Mouse (Mus musculus) brain, embryonic 14.5 days (tissue): ENCODE data around the gene Pemt.

Source experiments
- CTCF ChIP-seq: fragments of 200-500 bp; IDR thresholded peaks from 2 replicates; pipeline ENCODE4 v1.5.1; 2012; ENCODE audit warnings: inconsistent platforms, mild to moderate bottlenecking, moderate library complexity, borderline replicate concordance; ENCODE audit not compliant: insufficient read depth, insufficient read length; ENCODE audit errors: extremely low read depth
- POLR2A ChIP-seq: fragments of 200-500 bp; IDR thresholded peaks from 2 replicates; pipeline ENCODE4 v1.6.1; 2012; ENCODE audit warnings: mild to moderate bottlenecking, inconsistent platforms, borderline replicate concordance; ENCODE audit not compliant: poor library complexity, insufficient read depth, insufficient read length, severe bottlenecking; ENCODE audit errors: extremely low read depth

DNA sequence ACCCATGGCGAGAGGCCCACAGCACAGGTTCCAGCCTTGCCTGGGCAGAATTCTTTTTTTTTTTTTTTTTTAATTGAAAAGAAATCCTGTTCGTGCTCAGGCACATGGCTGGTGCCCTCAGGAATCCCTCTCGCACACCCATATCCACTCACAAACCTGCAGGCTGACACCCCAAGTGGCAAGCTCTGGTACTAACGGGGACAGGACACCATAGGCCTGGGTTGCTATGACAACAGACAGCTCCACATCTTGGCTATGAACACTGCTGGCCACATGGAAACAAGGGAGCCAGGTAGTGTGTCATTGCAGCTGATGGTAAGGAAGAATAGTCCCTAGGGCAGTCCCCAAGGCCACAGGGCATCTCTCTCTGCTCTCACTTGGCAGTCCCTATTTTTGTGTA lies 42.7 kb upstream of the Pemt start:
- no peak for TF ChIP-seq POLR2A
- peak; percentile 56; the same call in 1 of the 2 replicates for TF ChIP-seq CTCF
